Mouse (Mus musculus) MEL (cell line): ENCODE data around the gene Cd101.

ENCODE experiments used
- CTCF ChIP-seq, 3 experiments: IDR thresholded peaks in 2 of 3; conservative IDR thresholded peaks in 1 of 3; 2 replicates each; pipeline ENCODE4 v1.5.1; 2011 to 2012; ENCODE audit warnings: low read length in 3 of 3, low read depth in 2 of 3, mild to moderate bottlenecking in 2 of 3, improper control_type of control experiment in 1 of 3, inconsistent platforms in 1 of 3, mixed read lengths in 1 of 3, moderate library complexity in 1 of 3; ENCODE audit not compliant: control insufficient read depth in 1 of 3, insufficient read depth in 1 of 3, poor library complexity in 1 of 3, severe bottlenecking in 1 of 3
- POLR2A ChIP-seq, 2 experiments: IDR thresholded peaks; 2 replicates each; pipeline ENCODE4 v1.6.1; 2011 to 2012; ENCODE audit warnings: low read length in 2 of 2, mild to moderate bottlenecking in 2 of 2, control low read depth in 1 of 2, improper control_type of control experiment in 1 of 2, low read depth in 1 of 2, moderate library complexity in 1 of 2; ENCODE audit not compliant: control insufficient read depth in 1 of 2, insufficient read depth in 1 of 2, poor library complexity in 1 of 2
- ZC3H11A ChIP-seq: IDR thresholded peaks from 2 replicates; pipeline ENCODE4 v1.6.1; 2012; ENCODE audit warnings: low read depth, mild to moderate bottlenecking, inconsistent platforms, low read length, improper control_type of control experiment
- ZKSCAN1 ChIP-seq: IDR thresholded peaks from 2 replicates; pipeline ENCODE4 v1.6.1; 2012; ENCODE audit warnings: low read depth, mild to moderate bottlenecking, inconsistent platforms, low read length, improper control_type of control experiment, moderate library complexity
- ZNF384 ChIP-seq: IDR thresholded peaks from 2 replicates; pipeline ENCODE4 v1.6.1; 2012; ENCODE audit warnings: low read depth, mild to moderate bottlenecking, inconsistent platforms, low read length, improper control_type of control experiment

DNA sequence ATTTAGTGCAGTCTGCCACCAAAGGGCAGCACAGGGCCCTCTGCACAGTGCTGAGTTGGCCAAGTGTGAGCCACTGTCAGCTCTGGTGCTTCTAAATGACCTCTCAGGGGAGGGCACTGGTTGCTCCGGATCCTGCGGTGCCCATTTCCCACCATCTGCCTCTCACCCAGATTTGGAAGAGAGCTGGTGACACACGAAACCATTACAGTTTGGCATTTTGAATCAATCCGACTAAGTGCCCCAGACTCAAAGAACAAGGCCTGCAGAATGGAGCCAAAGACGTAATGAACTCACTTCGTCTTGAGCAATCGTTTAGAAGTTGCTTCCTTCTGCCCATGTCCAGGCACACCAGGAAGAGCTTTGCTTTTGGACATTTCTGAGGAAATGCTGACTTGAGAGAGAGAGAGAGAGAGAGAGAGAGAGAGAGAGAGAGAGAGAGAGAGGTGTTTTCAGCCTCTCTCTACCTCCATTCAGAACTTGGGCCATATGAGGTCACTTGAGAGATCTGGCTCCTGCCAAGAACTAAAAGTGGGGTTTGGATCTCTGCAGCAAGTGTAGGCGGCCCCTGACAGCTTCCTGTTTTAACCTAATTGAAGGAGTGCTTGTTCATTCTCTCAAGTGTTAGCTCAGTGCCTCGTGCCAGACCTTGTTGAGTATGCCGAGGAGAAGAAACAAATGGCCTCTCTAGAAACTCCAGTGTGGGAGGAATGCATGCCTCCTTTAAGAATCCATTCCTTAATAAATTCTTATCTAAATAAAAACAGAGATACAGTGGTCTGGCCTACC, 31.4 kb downstream of the Cd101 start:
- TF ChIP-seq ZC3H11A (no peak), ZNF384 (no peak), POLR2A (IDR thresholded peaks at IDR 0.05; ENCODE audit: control insufficient read depth in 1 of 2, insufficient read depth in 1 of 2, low read depth in 1 of 2, low read length in 2 of 2, poor library complexity in 1 of 2) (no peak), CTCF (IDR thresholded peaks at IDR 0.05 in 2 of 3, conservative IDR thresholded peaks at IDR 0.05 in 1 of 3; ENCODE audit: control insufficient read depth in 1 of 3, insufficient read depth in 1 of 3, low read depth in 2 of 3, low read length in 3 of 3, poor library complexity in 1 of 3, severe bottlenecking in 1 of 3) (no peak), ZKSCAN1 (no peak)
